Mouse (Mus musculus): ENCODE results near the gene Rabif. TPM values are rescaled to one million over a fixed set of nuclear protein-coding genes. Genes with fewer than 3 reads are reported as not detected.

Rabif gene
- polyA plus RNA-seq, 1 experiment from 2014 or later: 41.8 TPM

DNA sequence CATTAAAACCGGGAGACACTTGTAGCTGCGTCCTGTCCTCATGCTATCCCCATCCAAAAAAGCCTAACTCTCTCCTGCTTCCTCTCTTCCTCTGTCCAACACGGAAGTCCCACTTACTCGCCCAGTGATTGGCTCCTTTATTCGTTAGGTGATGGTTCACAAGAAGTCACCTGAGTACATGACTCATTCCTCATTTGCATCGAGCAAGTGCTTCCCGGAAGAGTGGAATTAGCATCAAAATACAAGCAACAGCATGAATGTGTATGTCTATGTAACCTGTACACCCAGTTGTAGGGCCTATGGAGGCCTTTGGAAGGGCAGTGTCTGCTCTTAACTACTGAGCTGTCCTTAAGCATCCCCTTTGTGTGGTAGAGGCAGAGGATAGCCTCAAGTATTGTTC lies 2.2 kb upstream of the Rabif start:
- Histone ChIP-seq H3K4me3 (no peak overlapping the region), H3K4me1 (peaks cover 17% of the 10 kb centered on the region), H3K27me3 (replicated peaks; ENCODE audit: low read depth, poor library complexity, severe bottlenecking) (no peaks in the 10 kb centered on the region), H3K36me3 (replicated peaks) (peaks cover 40% of the 10 kb centered on the region), H3K9me3 (no peaks in the 10 kb centered on the region), H3K27ac (replicated peaks) (no peak overlapping the region)
- 76% methylated on average over 7 of the region's 7 CpGs for WGBS
- no peak for DNase-seq (ENCODE audit: low spot score)

DNA sequence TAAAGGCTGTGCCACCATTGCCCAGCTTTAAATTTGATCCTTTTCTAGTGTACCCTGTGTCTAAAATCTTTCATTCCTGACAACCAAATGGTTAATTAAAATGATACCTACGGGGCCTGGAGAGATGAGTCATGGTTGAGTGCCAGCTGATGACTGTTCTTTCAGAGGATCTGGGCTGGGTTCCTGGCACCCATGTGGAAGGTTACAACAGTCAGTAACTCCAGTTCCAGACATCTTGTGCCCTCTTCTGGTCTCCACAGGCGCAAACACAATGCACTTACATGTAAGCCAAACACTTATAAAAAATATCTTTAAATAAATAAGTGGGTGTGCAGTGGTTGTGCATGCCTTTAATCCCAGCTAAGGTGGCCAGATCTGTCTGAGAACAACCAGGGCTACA lies 952 bp upstream of the Rabif start:
- no peaks in the 10 kb centered on the region for H3K9me3 ChIP-seq
- peak overlapping the region; percentile 82; the same call in 1 of the 2 replicates for H3K4me3 ChIP-seq
- peaks cover 17% of the 10 kb centered on the region for H3K4me1 ChIP-seq
- 87% methylated on average over 2 of the region's 2 CpGs for WGBS
- peaks cover 30% of the 10 kb centered on the region for H3K36me3 ChIP-seq (replicated peaks)
- H3K27ac ChIP-seq (replicated peaks): no peak overlapping the region
- H3K27me3 ChIP-seq (replicated peaks; ENCODE audit: low read depth, poor library complexity, severe bottlenecking): no peaks in the 10 kb centered on the region
- DNase-seq (ENCODE audit: low spot score): no peak

DNA sequence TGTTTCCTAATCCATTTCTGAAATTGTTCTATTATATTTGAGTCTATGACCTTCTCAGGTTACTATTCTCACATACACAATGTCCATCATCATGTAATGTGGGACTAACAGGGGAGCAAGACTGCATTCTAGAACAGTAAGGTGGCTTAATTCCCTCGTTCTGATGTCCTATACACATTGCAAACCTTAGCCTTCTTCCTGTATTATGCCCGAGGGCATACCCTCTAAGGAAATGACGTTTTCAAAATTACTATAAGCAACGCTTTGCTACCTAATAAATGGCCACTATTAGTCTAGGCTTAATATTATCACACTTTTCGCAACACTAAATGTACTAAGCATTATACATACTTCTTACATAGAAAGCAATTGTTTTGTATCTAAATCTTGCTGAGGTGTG lies 492 bp upstream of the Rabif start:
- no peak for DNase-seq (ENCODE audit: low spot score)
- Histone ChIP-seq H3K27me3 (replicated peaks; ENCODE audit: low read depth, poor library complexity, severe bottlenecking) (no peaks in the 10 kb centered on the region), H3K36me3 (replicated peaks) (peaks cover 30% of the 10 kb centered on the region), H3K27ac (replicated peaks) (peak overlapping the region; percentile 88), H3K9me3 (no peaks in the 10 kb centered on the region), H3K4me3 (peak overlapping the region; percentile 82), H3K4me1 (peaks cover 17% of the 10 kb centered on the region)
- 27% methylated on average over 5 of the region's 5 CpGs for WGBS

DNA sequence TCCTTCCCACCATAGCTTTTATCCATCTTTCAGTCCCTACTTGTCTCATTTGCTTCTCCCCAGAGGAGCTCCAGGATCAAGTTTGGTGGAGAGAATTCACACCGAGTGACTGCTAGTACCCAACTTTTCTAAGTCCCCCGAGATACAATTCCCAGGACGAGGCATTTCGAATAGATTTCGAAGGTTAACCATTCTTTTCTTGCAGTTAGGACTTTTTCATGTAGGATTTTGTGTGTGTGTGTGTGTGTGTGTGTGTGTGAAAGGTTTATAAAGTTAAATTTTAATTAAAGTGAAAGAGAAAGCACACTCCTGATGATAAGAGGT lies 730 bp downstream of the Rabif start:
- H3K4me3 ChIP-seq: peak overlapping the region; percentile 82
- WGBS: 25% methylated on average over 5 of the region's 5 CpGs
- peaks cover 17% of the 10 kb centered on the region for H3K4me1 ChIP-seq
- H3K36me3 ChIP-seq (replicated peaks): peaks cover 24% of the 10 kb centered on the region
- no peaks in the 10 kb centered on the region for H3K27me3 ChIP-seq (replicated peaks; ENCODE audit: low read depth, poor library complexity, severe bottlenecking)
- no peaks in the 10 kb centered on the region for H3K9me3 ChIP-seq
- H3K27ac ChIP-seq (replicated peaks): peak overlapping the region; percentile 88
- no peak for DNase-seq (ENCODE audit: low spot score)

DNA sequence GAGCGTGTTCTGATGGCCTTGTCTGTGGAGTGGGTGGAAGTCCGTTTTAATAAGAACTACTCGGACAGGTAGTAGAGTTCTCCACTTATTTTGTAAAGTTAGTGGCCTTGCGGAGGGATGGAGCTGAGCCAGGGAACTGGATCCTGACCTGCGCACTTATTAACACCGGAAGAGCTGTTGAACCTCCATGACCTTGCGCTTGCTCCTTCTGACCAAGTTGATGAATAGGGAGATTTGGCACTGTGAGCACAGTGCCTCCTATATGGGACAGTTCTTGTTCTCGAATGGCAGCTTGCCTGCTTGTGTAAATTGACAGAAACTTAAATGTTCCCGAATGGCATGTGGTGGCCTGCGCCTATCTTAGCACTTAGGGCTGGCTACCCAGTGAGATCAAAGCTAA lies 1.5 kb downstream of the Rabif start:
- Histone ChIP-seq H3K9me3 (no peaks in the 10 kb centered on the region), H3K36me3 (replicated peaks) (peaks cover 22% of the 10 kb centered on the region), H3K4me3 (peak overlapping the region; percentile 82), H3K27ac (replicated peaks) (no peak overlapping the region), H3K27me3 (replicated peaks; ENCODE audit: low read depth, poor library complexity, severe bottlenecking) (no peaks in the 10 kb centered on the region), H3K4me1 (peaks cover 17% of the 10 kb centered on the region)
- DNase-seq (ENCODE audit: low spot score): no peak
- WGBS: 84% methylated on average over 10 of the region's 10 CpGs

GRCm38 (mm10) chr1:134500916-134501315 lies 6.5 kb downstream of the Rabif start:
- DNase-seq (ENCODE audit: low spot score): no peak
- Histone ChIP-seq H3K27ac (replicated peaks) (no peak overlapping the region), H3K36me3 (replicated peaks) (peaks cover 55% of the 10 kb centered on the region), H3K4me1 (peaks cover 4% of the 10 kb centered on the region), H3K9me3 (no peaks in the 10 kb centered on the region), H3K27me3 (replicated peaks; ENCODE audit: low read depth, poor library complexity, severe bottlenecking) (no peaks in the 10 kb centered on the region), H3K4me3 (no peak overlapping the region)
- WGBS: 82% methylated on average over 1 of the region's 1 CpGs

DNA sequence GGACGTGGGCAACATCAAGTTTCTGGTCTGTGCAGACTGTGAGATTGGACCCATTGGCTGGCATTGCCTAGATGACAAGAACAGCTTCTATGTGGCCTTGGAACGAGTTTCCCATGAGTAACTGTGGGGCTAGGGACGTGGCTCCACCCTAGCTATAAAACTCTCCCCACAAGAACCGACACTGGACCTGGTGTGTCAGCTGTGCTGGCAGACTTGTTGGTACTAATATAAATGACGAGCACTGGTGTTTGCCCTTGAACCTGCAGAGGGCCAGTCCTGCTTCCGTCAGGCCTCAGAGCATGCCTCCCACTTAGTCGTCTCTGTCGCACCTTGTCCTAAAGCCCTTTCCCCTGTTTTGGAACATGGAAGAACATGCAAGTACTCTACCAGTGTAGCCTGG lies 11.8 kb downstream of the Rabif start:
- Histone ChIP-seq H3K9me3 (no peaks in the 10 kb centered on the region), H3K27ac (replicated peaks) (no peak overlapping the region), H3K36me3 (replicated peaks) (peaks cover 67% of the 10 kb centered on the region), H3K4me1 (no peaks in the 10 kb centered on the region), H3K27me3 (replicated peaks; ENCODE audit: low read depth, poor library complexity, severe bottlenecking) (no peaks in the 10 kb centered on the region), H3K4me3 (no peak overlapping the region)
- 94% methylated on average over 8 of the region's 8 CpGs for WGBS
- no peak for DNase-seq (ENCODE audit: low spot score)

DNA sequence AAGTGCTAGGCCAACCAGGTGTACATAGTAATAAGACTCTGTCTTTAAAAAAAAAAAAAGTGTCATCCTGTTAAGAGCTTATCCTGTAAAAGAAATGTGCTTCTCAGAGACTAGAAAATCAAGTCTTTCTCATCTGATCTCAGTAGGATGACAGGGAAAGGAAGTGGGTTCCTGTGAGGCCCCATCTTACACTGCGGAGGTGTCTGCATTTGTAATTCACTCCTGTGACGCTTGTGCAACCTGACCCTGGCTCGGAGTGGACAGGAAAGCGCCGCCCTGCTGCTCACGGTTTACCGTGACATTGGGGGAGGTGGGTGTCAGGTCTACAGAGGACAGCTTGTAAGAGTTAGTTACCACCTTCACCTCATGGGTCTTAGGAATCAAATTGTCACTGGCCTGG lies 15.6 kb downstream of the Rabif start:
- Histone ChIP-seq H3K4me3 (no peak overlapping the region), H3K9me3 (no peaks in the 10 kb centered on the region), H3K27me3 (replicated peaks; ENCODE audit: low read depth, poor library complexity, severe bottlenecking) (peaks cover 36% of the 10 kb centered on the region), H3K4me1 (peaks cover 17% of the 10 kb centered on the region), H3K27ac (replicated peaks) (no peak overlapping the region), H3K36me3 (replicated peaks) (peaks cover 41% of the 10 kb centered on the region)
- no peak for DNase-seq (ENCODE audit: low spot score)
- WGBS: 55% methylated on average over 7 of the region's 7 CpGs

DNA sequence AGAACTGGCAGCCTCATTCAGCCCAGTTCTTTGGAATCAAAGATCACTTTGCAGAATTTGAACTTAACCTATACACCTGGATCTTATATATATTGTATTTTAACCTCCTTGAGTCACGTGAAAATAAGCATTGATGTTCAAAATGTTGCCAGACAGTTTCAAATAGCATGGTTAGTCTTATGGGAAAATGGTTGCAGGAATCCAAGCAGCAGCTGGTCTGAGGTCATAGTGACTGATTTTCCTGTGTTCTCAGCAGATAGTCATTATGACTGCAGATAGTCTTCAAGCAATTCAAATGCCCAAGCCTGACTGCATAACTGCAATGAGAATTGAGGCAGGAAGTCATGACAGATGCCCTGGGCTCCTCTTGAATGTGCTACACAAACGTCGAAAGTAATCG lies 17.7 kb downstream of the Rabif start:
- Histone ChIP-seq H3K4me1 (peaks cover 33% of the 10 kb centered on the region), H3K9me3 (no peaks in the 10 kb centered on the region), H3K4me3 (no peak overlapping the region), H3K36me3 (replicated peaks) (peaks cover 20% of the 10 kb centered on the region), H3K27me3 (replicated peaks; ENCODE audit: low read depth, poor library complexity, severe bottlenecking) (peaks cover 48% of the 10 kb centered on the region), H3K27ac (replicated peaks) (no peak overlapping the region)
- DNase-seq (ENCODE audit: low spot score): no peak
- WGBS: 73% methylated on average over 4 of the region's 4 CpGs

GRCm38 (mm10) chr1:134512584-134512983 lies 18.1 kb downstream of the Rabif start:
- H3K36me3 ChIP-seq (replicated peaks): peaks cover 16% of the 10 kb centered on the region
- DNase-seq (ENCODE audit: low spot score): no peak
- peak overlapping the region; percentile 55; the same call in 1 of the 2 replicates for H3K4me3 ChIP-seq
- no peaks in the 10 kb centered on the region for H3K9me3 ChIP-seq
- no peak overlapping the region for H3K27ac ChIP-seq (replicated peaks)
- 60% methylated on average over 6 of the region's 6 CpGs for WGBS
- peaks cover 48% of the 10 kb centered on the region for H3K27me3 ChIP-seq (replicated peaks; ENCODE audit: low read depth, poor library complexity, severe bottlenecking)
- peaks cover 34% of the 10 kb centered on the region for H3K4me1 ChIP-seq

- DNase-seq (ENCODE audit: low spot score): peak; percentile 61
- WGBS: 2% methylated on average over 38 of the region's 38 CpGs
- Histone ChIP-seq H3K4me1 (peaks cover 34% of the 10 kb centered on the region), H3K4me3 (peak overlapping the region; percentile 55), H3K27ac (replicated peaks) (peak overlapping the region; percentile 54), H3K27me3 (replicated peaks; ENCODE audit: low read depth, poor library complexity, severe bottlenecking) (peaks cover 48% of the 10 kb centered on the region), H3K36me3 (replicated peaks) (peaks cover 8% of the 10 kb centered on the region), H3K9me3 (no peaks in the 10 kb centered on the region)
Measured at GRCm38 (mm10) chr1:134513312-134513860, 18.9 kb downstream of the Rabif start.

DNA sequence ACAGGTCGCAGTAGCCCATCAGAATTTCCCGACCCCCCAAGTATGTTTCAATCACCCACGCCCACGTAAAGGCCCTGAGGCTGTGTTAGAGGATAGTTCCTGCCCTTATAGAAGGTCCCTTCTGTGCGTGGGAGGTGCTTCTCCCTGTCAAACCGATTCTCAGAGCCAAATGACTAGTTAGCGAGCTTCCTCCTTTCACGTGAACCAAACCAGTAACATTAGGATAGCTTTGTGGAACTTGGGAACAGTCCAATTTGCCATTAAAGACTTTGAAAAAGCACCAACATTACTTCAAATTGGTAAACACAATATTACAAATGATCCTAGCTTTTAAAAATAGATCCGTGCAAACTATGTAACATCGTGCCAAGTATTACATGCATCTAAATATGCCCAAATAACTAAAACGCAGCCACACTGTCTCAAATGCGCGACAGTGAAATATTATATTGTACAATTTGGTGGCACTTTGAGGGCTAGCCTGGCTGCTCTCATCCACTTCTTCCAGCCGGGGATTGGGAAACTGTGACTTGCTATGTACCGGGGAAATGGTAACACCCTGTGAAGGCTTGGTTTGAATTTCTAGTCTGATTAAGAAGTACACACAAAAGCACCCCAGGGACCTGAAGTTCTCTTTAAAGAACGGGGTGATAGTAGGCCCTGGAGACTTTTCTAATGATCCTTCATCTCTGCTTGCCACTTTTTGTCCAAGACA lies 19.6 kb downstream of the Rabif start:
- H3K36me3 ChIP-seq (replicated peaks): peaks cover 4% of the 10 kb centered on the region; the same call in 1 of the 2 replicates
- peaks cover 48% of the 10 kb centered on the region for H3K27me3 ChIP-seq (replicated peaks; ENCODE audit: low read depth, poor library complexity, severe bottlenecking)
- H3K4me3 ChIP-seq: peak overlapping the region; percentile 55
- no peak for DNase-seq (ENCODE audit: low spot score)
- peaks cover 38% of the 10 kb centered on the region for H3K4me1 ChIP-seq
- H3K27ac ChIP-seq (replicated peaks): no peak overlapping the region
- WGBS: 42% methylated on average over 16 of the region's 16 CpGs
- H3K9me3 ChIP-seq: no peaks in the 10 kb centered on the region

GRCm38 (mm10) chr1:134515891-134516290 lies 21.4 kb downstream of the Rabif start:
- no peak overlapping the region for H3K4me3 ChIP-seq
- no peaks in the 10 kb centered on the region for H3K9me3 ChIP-seq
- WGBS: 83% methylated on average over 2 of the region's 2 CpGs
- H3K27me3 ChIP-seq (replicated peaks; ENCODE audit: low read depth, poor library complexity, severe bottlenecking): peaks cover 48% of the 10 kb centered on the region
- H3K36me3 ChIP-seq (replicated peaks): no peaks in the 10 kb centered on the region
- DNase-seq (ENCODE audit: low spot score): no peak
- peak overlapping the region; percentile 65 for H3K27ac ChIP-seq (replicated peaks)
- H3K4me1 ChIP-seq: peaks cover 38% of the 10 kb centered on the region
